Mouse (Mus musculus) heart, embryonic 14.5 days (tissue): ENCODE data around the gene Olfr212. TPM values are rescaled to one million over a fixed set of nuclear protein-coding genes. Genes with fewer than 3 reads are reported as not detected.
"Not testable (repeated sequence)": the region's sequence is repeated elsewhere in the genome, so short reads cannot be mapped to it uniquely, and the experiment has no call there.

Experiments
- ATAC-seq: fragments of 200-750 bp; cut with Nextera tagmentation; 2 replicates; pipeline ENCODE4 v1.8.0; 2017; ENCODE audit warnings: low read depth, moderate TSS enrichment; ENCODE audit not compliant: insufficient number of reproducible peaks, insufficient read depth, low FRiP score
- H3K27ac ChIP-seq, 2 experiments: fragments of 200-500 bp in 1 of 2; fragments of 300-500 bp in 1 of 2; sonication (generic) in 1 of 2; replicated peaks in 1 of 2; 2 replicates each; pipeline ENCODE4 v1.5.1; 2012 to 2014; ENCODE audit warnings: low read depth in 2 of 2, low read length in 2 of 2, control low read depth in 1 of 2, mild to moderate bottlenecking in 1 of 2, mixed read lengths in 1 of 2; ENCODE audit not compliant: control insufficient read depth in 1 of 2, insufficient read depth in 1 of 2
- H3K27me3 ChIP-seq: fragments of 300-500 bp; sonication (generic); 2 replicates; pipeline ENCODE4 v1.6.1; 2014; ENCODE audit warnings: mild to moderate bottlenecking, low read length, control low read depth; ENCODE audit not compliant: control insufficient read depth, insufficient read depth
- H3K36me3 ChIP-seq: fragments of 300-500 bp; sonication (generic); 2 replicates; pipeline ENCODE4 v1.6.1; 2014; ENCODE audit warnings: mild to moderate bottlenecking, control low read depth, low read length, mixed read lengths; ENCODE audit not compliant: control insufficient read depth, insufficient read depth
- H3K4me1 ChIP-seq, 2 experiments: fragments of 200-500 bp in 1 of 2; fragments of 300-500 bp in 1 of 2; sonication (generic) in 1 of 2; 2 replicates each; pipeline ENCODE4 v1.6.1; 2012 to 2014; ENCODE audit warnings: low read length in 2 of 2, control low read depth in 1 of 2, mixed read lengths in 1 of 2; ENCODE audit not compliant: control insufficient read depth in 2 of 2, insufficient read depth in 2 of 2
- H3K4me2 ChIP-seq: fragments of 300-500 bp; sonication (generic); 2 replicates; pipeline ENCODE4 v1.6.1; 2014; ENCODE audit warnings: mild to moderate bottlenecking, low read length
- H3K4me3 ChIP-seq, 2 experiments: fragments of 200-500 bp in 1 of 2; fragments of 300-500 bp in 1 of 2; sonication (generic) in 1 of 2; 2 replicates each; pipeline ENCODE4 v1.5.1; 2012 to 2014; ENCODE audit warnings: low read length in 2 of 2, mild to moderate bottlenecking in 2 of 2, control low read depth in 1 of 2, low read depth in 1 of 2, moderate library complexity in 1 of 2; ENCODE audit not compliant: control insufficient read depth in 1 of 2, insufficient read depth in 1 of 2
- H3K9ac ChIP-seq: fragments of 300-500 bp; sonication (generic); 2 replicates; pipeline ENCODE4 v1.6.1; 2014; ENCODE audit warnings: mild to moderate bottlenecking, low read length
- H3K9me3 ChIP-seq: fragments of 300-500 bp; sonication (generic); 2 replicates; pipeline ENCODE4 v1.6.1; 2016; ENCODE audit warnings: low read length, control low read depth; ENCODE audit not compliant: control insufficient read depth
- WGBS: fragments of 180-500 bp; shearing (Covaris S2); extraction: QIAGEN DNeasy Blood & Tissue Kit; methylation state at CpG from one replicate; pipeline ENCODE4 v1.1.7; 2014; 5-methylcytosine and 5-hydroxymethylcytosine counted together
- polyA plus RNA-seq: library from polyadenylated mRNA; unstranded; fragments of >200 nt; fragmentation: Nextera tagmentation; extraction: Ambion mirVana; gene quantifications from 2 replicates; pipeline ENCODE4 v1.2.1, GENCODE M21; 2014

Olfr212 gene
- polyA plus RNA-seq, 1 experiment from 2014 or later: not detected

GRCm38 (mm10) chr6:116488791-116489190, 17.5 kb upstream of the Olfr212 start, which contains the start of gene Olfr211:
TSS of gene Olfr211 (plus strand) at chr6:116489091.
- no peak within 1 kb of the TSS for H3K27ac ChIP-seq
- H3K36me3 ChIP-seq: no peaks in the 10 kb centered on the region
- H3K4me1 ChIP-seq: no peaks in the 10 kb centered on the region
- no peaks in the 10 kb centered on the region for H3K9me3 ChIP-seq
- WGBS: 65% methylated on average over 4 of the region's 4 CpGs
- no peaks in the 10 kb centered on the region for H3K27me3 ChIP-seq
- no peak within 1 kb of the TSS for H3K4me2 ChIP-seq
- no peak for ATAC-seq
- no peak within 1 kb of the TSS for H3K4me3 ChIP-seq
- no peak within 1 kb of the TSS for H3K9ac ChIP-seq

GRCm38 (mm10) chr6:116493742-116494141, 12.6 kb upstream of the Olfr212 start:
- no peak for ATAC-seq
- no peaks in the 10 kb centered on the region for H3K4me1 ChIP-seq
- H3K9ac ChIP-seq: no peak overlapping the region
- no peak overlapping the region for H3K4me2 ChIP-seq
- H3K27me3 ChIP-seq: no peaks in the 10 kb centered on the region
- 70% methylated on average over 5 of the region's 5 CpGs for WGBS
- no peaks in the 10 kb centered on the region for H3K36me3 ChIP-seq
- H3K9me3 ChIP-seq: no peaks in the 10 kb centered on the region
- H3K27ac ChIP-seq: no peak overlapping the region
- H3K4me3 ChIP-seq: no peak overlapping the region

GRCm38 (mm10) chr6:116495960-116496359, 10.4 kb upstream of the Olfr212 start:
- Histone ChIP-seq H3K9ac (no peak overlapping the region), H3K36me3 (no peaks in the 10 kb centered on the region), H3K4me1 (no peaks in the 10 kb centered on the region), H3K27ac (no peak overlapping the region), H3K4me3 (no peak overlapping the region), H3K9me3 (no peaks in the 10 kb centered on the region), H3K27me3 (no peaks in the 10 kb centered on the region), H3K4me2 (no peak overlapping the region)
- 60% methylated on average over 1 of the region's 1 CpGs for WGBS
- no peak for ATAC-seq

- no peak overlapping the region for H3K4me2 ChIP-seq
- no peak for ATAC-seq
Measured at GRCm38 (mm10) chr6:116514832-116515231, 8.5 kb downstream of the Olfr212 start.

GRCm38 (mm10) chr6:116538156-116538555, 31.8 kb downstream of the Olfr212 start, which contains the start of gene Olfr213:
TSS of gene Olfr213 (plus strand) at chr6:116538456.
- no peak within 1 kb of the TSS for H3K27ac ChIP-seq
- H3K9ac ChIP-seq: no peak within 1 kb of the TSS
- no peaks in the 10 kb centered on the region for H3K9me3 ChIP-seq
- no peak within 1 kb of the TSS for H3K4me3 ChIP-seq
- WGBS: 81% methylated on average over 1 of the region's 1 CpGs
- no peak within 1 kb of the TSS for H3K4me2 ChIP-seq
- no peaks in the 10 kb centered on the region for H3K36me3 ChIP-seq
- no peaks in the 10 kb centered on the region for H3K27me3 ChIP-seq
- no peaks in the 10 kb centered on the region for H3K4me1 ChIP-seq
- no peak for ATAC-seq

More at GRCm38 (mm10) chr6:116514832-116515231, 8.5 kb downstream of the Olfr212 start:
- no peaks in the 10 kb centered on the region for H3K36me3 ChIP-seq
- H3K9me3 ChIP-seq: no peaks in the 10 kb centered on the region
- H3K4me3 ChIP-seq: no peak overlapping the region
- H3K4me1 ChIP-seq: no peaks in the 10 kb centered on the region
- no peak overlapping the region for H3K9ac ChIP-seq
- H3K27ac ChIP-seq: no peak overlapping the region
- no peaks in the 10 kb centered on the region for H3K27me3 ChIP-seq

- H3K4me3 ChIP-seq: no peak overlapping the region
- H3K27ac ChIP-seq: no peak overlapping the region
- no peak overlapping the region for H3K4me2 ChIP-seq
- peaks cover 3% of the 10 kb centered on the region; the same call in 1 of the 2 replicates for H3K27me3 ChIP-seq
- H3K9me3 ChIP-seq: no peaks in the 10 kb centered on the region
- no peak for ATAC-seq
- H3K4me1 ChIP-seq: no peaks in the 10 kb centered on the region
- no peaks in the 10 kb centered on the region for H3K36me3 ChIP-seq
- WGBS: 80% methylated on average over 2 of the region's 2 CpGs
- no peak overlapping the region for H3K9ac ChIP-seq
Measured at GRCm38 (mm10) chr6:116542500-116542899, 36.2 kb downstream of the Olfr212 start.

GRCm38 (mm10) chr6:116550841-116551240, 44.5 kb downstream of the Olfr212 start, which contains the start of gene Gm5580:
TSS of gene Gm5580 (plus strand) at chr6:116551141.
- WGBS: 88% methylated on average over 11 of the region's 11 CpGs
- ATAC-seq, H3K9ac ChIP-seq, H3K4me1 ChIP-seq, H3K27me3 ChIP-seq, H3K4me2 ChIP-seq, H3K4me3 ChIP-seq, H3K36me3 ChIP-seq, H3K27ac ChIP-seq, H3K9me3 ChIP-seq: not testable (repeated sequence)

- no peaks in the 10 kb centered on the region for H3K9me3 ChIP-seq
- H3K4me1 ChIP-seq: no peaks in the 10 kb centered on the region
- no peak within 1 kb of the TSS for H3K4me3 ChIP-seq
- no peak within 1 kb of the TSS for H3K27ac ChIP-seq
- 72% methylated on average over 1 of the region's 1 CpGs for WGBS
- no peaks in the 10 kb centered on the region for H3K27me3 ChIP-seq
- ATAC-seq: no peak
- H3K9ac ChIP-seq: no peak within 1 kb of the TSS
- no peaks in the 10 kb centered on the region for H3K36me3 ChIP-seq
- no peak within 1 kb of the TSS for H3K4me2 ChIP-seq
Measured at GRCm38 (mm10) chr6:116553935-116554334, 47.6 kb downstream of the Olfr212 start, which contains the start of gene Olfr214. TSS of gene Olfr214 (plus strand) at chr6:116554235.
